Mouse (Mus musculus) spleen, postnatal 0 days (tissue): Measurements from ENCODE around the gene Olfr979. TPM values are rescaled to one million over a fixed set of nuclear protein-coding genes. Genes with fewer than 3 reads are reported as not detected.

Experiments used
- polyA plus RNA-seq: library from polyadenylated mRNA; unstranded; fragments of >200 nt; fragmentation: Nextera tagmentation; extraction: Ambion mirVana; gene quantifications from 2 replicates; pipeline ENCODE4 v1.2.1, GENCODE M21; 2015

Olfr979 gene
- polyA plus RNA-seq, result not detected in 2 replicates

DNA sequence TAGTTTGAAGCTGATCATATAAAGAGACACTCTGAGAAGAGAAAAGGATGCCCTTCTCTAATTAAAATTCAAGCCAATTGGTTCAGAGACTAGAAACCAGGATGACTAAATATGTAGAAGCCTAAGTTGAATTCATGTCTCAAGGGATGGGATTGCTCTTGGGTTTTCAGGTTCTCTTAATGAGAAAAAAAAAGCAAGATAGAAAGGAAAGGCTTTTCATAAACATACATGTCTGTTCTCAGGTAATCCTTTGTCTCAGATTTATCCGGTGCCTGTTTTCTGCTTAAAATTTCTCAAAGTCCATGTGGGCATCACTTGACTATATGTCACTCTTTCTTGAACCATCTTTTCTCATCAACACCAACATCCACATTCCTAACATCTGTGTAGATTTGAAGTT is at the start of gene Olfr979:
Olfr979 (minus strand) TSS at position 101 of the 400 bp plus-strand sequence.

GRCm38 (mm10) chr9:40021164-40021563 is 17.9 kb upstream of the Olfr979 start, which contains the start of gene Olfr981:
Gene Olfr981 (plus strand): TSS chr9:40021464.

DNA sequence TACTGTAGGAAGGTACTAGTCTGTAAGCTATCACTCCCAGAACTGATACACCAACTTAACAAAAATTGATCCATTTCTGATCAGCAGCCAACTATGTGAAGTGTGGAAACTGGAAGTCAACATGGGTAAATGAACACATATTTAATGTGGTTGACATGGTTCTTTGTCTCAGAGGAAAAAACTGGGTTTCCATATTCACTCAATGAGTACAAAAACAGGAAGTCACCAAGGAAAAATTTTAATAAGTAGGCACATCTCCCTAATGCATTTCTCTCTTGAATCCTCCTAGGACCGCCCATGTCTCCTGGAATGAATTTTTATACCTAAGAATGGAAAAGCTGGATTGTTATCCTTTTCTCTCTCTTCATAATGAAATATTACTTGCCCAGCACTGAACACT is 6.2 kb upstream of the Olfr979 start, which contains the start of gene Olfr980:
Olfr980 (minus strand) TSS at position 101 of the 400 bp plus-strand sequence.

GRCm38 (mm10) chr9:39991813-39992212 is 11.5 kb downstream of the Olfr979 start, which contains the start of gene Olfr978:
Gene Olfr978 (plus strand): TSS chr9:39992113.

GRCm38 (mm10) chr9:39961033-39961432 is 42.2 kb downstream of the Olfr979 start, which contains the start of gene Olfr976:
Gene Olfr976 (minus strand): TSS chr9:39961133.

GRCm38 (mm10) chr9:39951946-39952345 is 51.3 kb downstream of the Olfr979 start, which contains the start of gene Olfr975:
Gene Olfr975 (minus strand): TSS chr9:39952046.

Other genes starting within 250 kb of the Olfr979 start
- not detected in 2 replicates for gene Olfr968, start 220.2 kb downstream of the Olfr979 start, polyA plus RNA-seq
- not detected in 2 replicates for gene Olfr969, start 212.5 kb downstream of the Olfr979 start, polyA plus RNA-seq
- not detected in 2 replicates for gene Olfr970, start 194.6 kb downstream of the Olfr979 start, polyA plus RNA-seq
- gene Olfr971, start 166.6 kb downstream of the Olfr979 start, polyA plus RNA-seq, result not detected in 2 replicates
- not detected in 2 replicates for gene Olfr972, start 137.0 kb downstream of the Olfr979 start, polyA plus RNA-seq
- not detected in 2 replicates for gene Olfr229, start 96.1 kb downstream of the Olfr979 start, polyA plus RNA-seq
- gene Olfr974, start 66.0 kb downstream of the Olfr979 start, polyA plus RNA-seq, result not detected in 2 replicates
- not detected in 2 replicates for gene Olfr975, start 51.4 kb downstream of the Olfr979 start, polyA plus RNA-seq
- not detected in 2 replicates for gene Olfr976, start 42.3 kb downstream of the Olfr979 start, polyA plus RNA-seq
- not detected in 2 replicates for gene Olfr978, start 11.4 kb downstream of the Olfr979 start, polyA plus RNA-seq
- gene Olfr980, start 6.1 kb upstream of the Olfr979 start, polyA plus RNA-seq, result not detected in 2 replicates
- gene Olfr981, start 18.0 kb upstream of the Olfr979 start, polyA plus RNA-seq, result not detected in 2 replicates
- not detected in 2 replicates for gene Olfr982, start 70.4 kb upstream of the Olfr979 start, polyA plus RNA-seq
- not detected in 2 replicates for gene Olfr983, start 90.1 kb upstream of the Olfr979 start, polyA plus RNA-seq
- not detected in 2 replicates for gene Olfr984, start 110.7 kb upstream of the Olfr979 start, polyA plus RNA-seq
- not detected in 2 replicates for gene Olfr985, start 126.7 kb upstream of the Olfr979 start, polyA plus RNA-seq
- not detected in 2 replicates for gene Tmem225, start 144.7 kb upstream of the Olfr979 start, polyA plus RNA-seq
- gene Olfr986, start 177.5 kb upstream of the Olfr979 start, polyA plus RNA-seq, result not detected in 2 replicates
- gene Zfp202, start 188.9 kb upstream of the Olfr979 start, polyA plus RNA-seq, result 0.90 and 1.0 TPM in 2 replicates